ENCODE assay signal across 27 mouse cellular contexts in genomic region chr10:9718086-9718485, GRCm38 (mm10). TPM values are rescaled to one million over a fixed set of nuclear protein-coding genes. Genes with fewer than 3 reads are reported as not detected.
DNase-seq lines count a peak whose midpoint lies in the region; ATAC-seq and TF ChIP-seq lines count a peak whose summit lies in the region.
"Had no signal": no experiment of that assay in that cellular context is flagged by ENCODE, and none has a peak within 500 bp of the region (broad histone marks: within the 10 kb centered on the region; RNA-seq: fewer than 3 reads in every experiment).

No protein-coding gene starts in this region.

- H3K9ac ChIP-seq in intestine, postnatal 0 days (ENCODE audit: low read depth, low read length), result no peak overlapping the region
- H3K9ac ChIP-seq: heart, embryonic 12.5 days; liver, embryonic 15.5 days; midbrain, embryonic 12.5 days had no signal

- no peak for TF ChIP-seq POLR2A in lung, adult 2 months (IDR thresholded peaks at IDR 0.05; ENCODE audit: borderline replicate concordance, extremely low read depth, low read depth, low read length)

- DNase-seq in kidney, postnatal 10 days, result peak; percentile 9
- DNase-seq in kidney, adult 9 months, result no peak
- DNase-seq in lung, postnatal 36 days, result peak; percentile 5
- DNase-seq in lung, adult 2 months, result no peak
- peak; percentile 20 for DNase-seq in yolk sac, embryonic 10.5 days (ENCODE audit: low spot score)
- DNase-seq in left cerebral cortex, postnatal 25 days (ENCODE audit: low spot score in 2 of 2), result no peak
- DNase-seq: adrenal gland, postnatal 25 days; cerebellum, adult 9-10 months; gastrocnemius, postnatal 10 days; heart, postnatal 10 days; kidney, adult 18-20 months; kidney, postnatal 25 days; layer of hippocampus, postnatal 36 days; spleen, adult 18-20 months; thymus, adult 2 months; thymus, postnatal 4 days had no signal

- no peak overlapping the region for H3K4me2 ChIP-seq in intestine, postnatal 0 days (replicated peaks; ENCODE audit: low read depth)
- H3K4me2 ChIP-seq: heart, embryonic 12.5 days; liver, embryonic 15.5 days; midbrain, embryonic 12.5 days had no signal

- intact Hi-C loops in left cerebral cortex, postnatal 25 days (cut with DNase I), result no loop called here

- H3K27me3 ChIP-seq in intestine, postnatal 0 days (replicated peaks; ENCODE audit: control insufficient read depth, insufficient read depth, low read length), result no peaks in the 10 kb centered on the region
- H3K27me3 ChIP-seq: heart, embryonic 12.5 days; liver, embryonic 15.5 days; midbrain, embryonic 12.5 days had no signal

- H3K9me3 ChIP-seq in intestine, postnatal 0 days (ENCODE audit: control insufficient read depth), result no peaks in the 10 kb centered on the region
- H3K9me3 ChIP-seq: forebrain, embryonic 10.5 days; heart, embryonic 12.5 days; hindbrain, embryonic 10.5 days; liver, embryonic 15.5 days; midbrain, embryonic 12.5 days had no signal

- no peak overlapping the region for H3K4me3 ChIP-seq in lung, adult 2 months (replicated peaks; ENCODE audit: extremely low read depth, low read depth, low read length)
- no peak overlapping the region for H3K4me3 ChIP-seq in intestine, postnatal 0 days (ENCODE audit: low read depth, low read length)
- H3K4me3 ChIP-seq: forebrain, embryonic 10.5 days; heart, embryonic 12.5 days; hindbrain, embryonic 10.5 days; liver, embryonic 15.5 days; midbrain, embryonic 12.5 days had no signal

- H3K27ac ChIP-seq in intestine, postnatal 0 days (ENCODE audit: low read depth, low read length), result no peak overlapping the region
- H3K27ac ChIP-seq: forebrain, embryonic 10.5 days; hindbrain, embryonic 10.5 days; liver, embryonic 15.5 days; midbrain, embryonic 12.5 days had no signal

- WGBS in lung, adult 2 months, result 32% methylated on average over 5 of the region's 5 CpGs
- 29% methylated on average over 5 of the region's 5 CpGs for WGBS in intestine, postnatal 0 days

- ATAC-seq in intestine, postnatal 0 days, result peak; percentile 69; the same call in 1 of the 2 replicates
- ATAC-seq: CD4-positive, CD25-positive, alpha-beta regulatory T cell, adult 4 months; forebrain, embryonic 16.5 days; hindbrain, embryonic 16.5 days had no signal

- no peak for TF ChIP-seq CTCF in lung, adult 2 months (IDR thresholded peaks at IDR 0.05; ENCODE audit: insufficient read depth, low read length)
- TF ChIP-seq CTCF in intestine, postnatal 0 days (IDR thresholded peaks at IDR 0.05; ENCODE audit: low read depth), result no peak

- H3K36me3 ChIP-seq in intestine, postnatal 0 days (ENCODE audit: control insufficient read depth, insufficient read depth), result no peaks in the 10 kb centered on the region
- H3K36me3 ChIP-seq: forebrain, embryonic 10.5 days; heart, embryonic 12.5 days; hindbrain, embryonic 10.5 days; liver, embryonic 15.5 days; midbrain, embryonic 12.5 days had no signal

- H3K4me1 ChIP-seq in lung, adult 2 months (ENCODE audit: control insufficient read depth, insufficient read depth, low read length), result no peaks in the 10 kb centered on the region
- H3K4me1 ChIP-seq in intestine, postnatal 0 days (replicated peaks; ENCODE audit: control insufficient read depth, insufficient read depth, low read length), result no peaks in the 10 kb centered on the region
- H3K4me1 ChIP-seq: forebrain, embryonic 10.5 days; heart, embryonic 12.5 days; hindbrain, embryonic 10.5 days; liver, embryonic 15.5 days; midbrain, embryonic 12.5 days had no signal

RNA-seq across cellular contexts. Expression of gene Samd5, which starts 43.1 kb away (rescaled TPM):
- polyA plus RNA-seq in lung, adult 2 months (2012; rRNA removed), result 3.2 and 3.4 TPM in 2 replicates
- polyA plus RNA-seq in intestine, postnatal 0 days (2015; fragmentation: Nextera tagmentation; extraction: Ambion mirVana), result 2.2 and 2.9 TPM in 2 replicates
- 10 to 100 TPM; 10.0 to 10.6 TPM for total RNA-seq in left cerebral cortex, postnatal 25 days (2021)
- total RNA-seq: granulocyte monocyte progenitor cell, adult 5-6 weeks; monocyte, adult 5-6 weeks had no signal
- polyA plus RNA-seq: CD4-positive, CD25-positive, alpha-beta regulatory T cell, adult 4 months had no signal

Comparison
In these comparisons a context has a peak if more than half of its experiments do, and no peak if none do; other contexts are left out.
1. DNase-seq: peak in kidney, postnatal 10 days (single experiment), lung, postnatal 36 days (single experiment) and yolk sac, embryonic 10.5 days (single experiment); none in kidney, adult 9 months (single experiment), lung, adult 2 months (single experiment) and left cerebral cortex, postnatal 25 days (0 of 2).